Mouse (Mus musculus): ENCODE results near the gene Pcbp3.

DNA sequence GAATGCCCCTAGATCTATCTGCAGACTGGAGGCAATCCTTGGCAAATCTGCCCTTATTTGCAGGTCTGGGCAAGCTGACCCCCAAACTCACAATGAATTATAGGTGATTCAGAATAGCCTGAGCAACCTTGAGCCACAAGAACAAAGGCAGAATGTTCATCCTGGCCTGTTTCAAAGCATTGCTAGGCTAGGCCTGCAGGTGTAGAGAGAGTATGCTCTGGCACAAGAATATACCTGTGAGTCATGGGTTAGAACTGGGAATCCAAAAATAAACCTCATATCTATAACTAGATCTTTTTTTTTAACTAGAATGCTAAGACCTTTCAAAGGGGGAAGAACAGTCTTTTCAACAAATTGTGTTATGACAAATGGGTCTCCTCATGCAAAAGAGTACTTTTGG is 95.8 kb downstream of the Pcbp3 start:
- TF ChIP-seq CTCF (IDR thresholded peaks at IDR 0.05; ENCODE audit: control insufficient read depth, insufficient read depth, insufficient replicate concordance, low read depth, low read length): no peak
- no peak for TF ChIP-seq POLR2A (IDR thresholded peaks at IDR 0.05; ENCODE audit: control insufficient read depth, low read depth, low read length)
